Mouse (Mus musculus) liver, postnatal 0 days (tissue): ENCODE results near the gene Gstm2. TPM values are rescaled to one million over a fixed set of nuclear protein-coding genes. Genes with fewer than 3 reads are reported as not detected.

Source experiments
- ATAC-seq: fragments of 200-750 bp; cut with Nextera tagmentation; 2 replicates; pipeline ENCODE4 v1.8.0; 2017; ENCODE audit warnings: mild to moderate bottlenecking, moderate library complexity
- DNase-seq: peaks from one replicate; pipeline ENCODE4 v3.0.0-alpha.2; 2016
- H3K27ac ChIP-seq: fragments of 300-500 bp; sonication (generic); 2 replicates; pipeline ENCODE4 v1.5.1; 2014; ENCODE audit warnings: antibody characterized with exemption, moderate library complexity, mild to moderate bottlenecking, low read depth
- H3K27me3 ChIP-seq: fragments of 300-500 bp; sonication (generic); 2 replicates; pipeline ENCODE4 v1.6.1; 2014; ENCODE audit warnings: low read length, control low read depth, mixed read lengths; ENCODE audit not compliant: insufficient read depth
- H3K36me3 ChIP-seq: fragments of 300-500 bp; sonication (generic); replicated peaks from 2 replicates; pipeline ENCODE4 v1.6.1; 2014; ENCODE audit warnings: mild to moderate bottlenecking, control low read depth, low read length, moderate library complexity, mixed read lengths; ENCODE audit not compliant: insufficient read depth
- H3K4me1 ChIP-seq: fragments of 300-500 bp; sonication (generic); 2 replicates; pipeline ENCODE4 v1.6.1; 2014; ENCODE audit warnings: antibody characterized with exemption, mild to moderate bottlenecking, control low read depth; ENCODE audit not compliant: insufficient read depth
- H3K4me2 ChIP-seq: fragments of 300-500 bp; sonication (generic); 2 replicates; pipeline ENCODE4 v1.6.1; 2014; ENCODE audit warnings: low read depth, mild to moderate bottlenecking, low read length, moderate library complexity, mixed read lengths
- H3K4me3 ChIP-seq: fragments of 300-500 bp; sonication (generic); 2 replicates; pipeline ENCODE4 v1.5.1; 2014; ENCODE audit warnings: low read depth, low read length
- H3K9ac ChIP-seq: fragments of 300-500 bp; sonication (generic); replicated peaks from 2 replicates; pipeline ENCODE4 v1.6.1; 2014; ENCODE audit warnings: mild to moderate bottlenecking, moderate library complexity
- H3K9me3 ChIP-seq: fragments of 300-500 bp; sonication (generic); 2 replicates; pipeline ENCODE4 v1.6.1; 2016; ENCODE audit warnings: mild to moderate bottlenecking, control low read depth, low read length, mixed read lengths
- CTCF ChIP-seq: sonication (generic); IDR thresholded peaks from 2 replicates; pipeline ENCODE4 v1.5.1; 2016; ENCODE audit warnings: antibody characterized with exemption, low read depth
- EP300 ChIP-seq: IDR thresholded peaks from 2 replicates; pipeline ENCODE4 v1.6.1; 2016; ENCODE audit warnings: antibody characterized with exemption, low read depth, mild to moderate bottlenecking
- WGBS: fragments of 180-500 bp; shearing (Covaris S2); extraction: QIAGEN DNeasy Blood & Tissue Kit; methylation state at CpG from one replicate; pipeline ENCODE4 v1.1.7; 2014; ENCODE audit not compliant: insufficient replicate concordance; 5-methylcytosine and 5-hydroxymethylcytosine counted together
- polyA plus RNA-seq: library from polyadenylated mRNA; unstranded; fragments of >200 nt; fragmentation: Nextera tagmentation; extraction: Ambion mirVana; gene quantifications from 2 replicates; pipeline ENCODE4 v1.2.1, GENCODE M21; 2015

Gene Gstm2
- 11.7 TPM in 2 replicates for polyA plus RNA-seq

DNA sequence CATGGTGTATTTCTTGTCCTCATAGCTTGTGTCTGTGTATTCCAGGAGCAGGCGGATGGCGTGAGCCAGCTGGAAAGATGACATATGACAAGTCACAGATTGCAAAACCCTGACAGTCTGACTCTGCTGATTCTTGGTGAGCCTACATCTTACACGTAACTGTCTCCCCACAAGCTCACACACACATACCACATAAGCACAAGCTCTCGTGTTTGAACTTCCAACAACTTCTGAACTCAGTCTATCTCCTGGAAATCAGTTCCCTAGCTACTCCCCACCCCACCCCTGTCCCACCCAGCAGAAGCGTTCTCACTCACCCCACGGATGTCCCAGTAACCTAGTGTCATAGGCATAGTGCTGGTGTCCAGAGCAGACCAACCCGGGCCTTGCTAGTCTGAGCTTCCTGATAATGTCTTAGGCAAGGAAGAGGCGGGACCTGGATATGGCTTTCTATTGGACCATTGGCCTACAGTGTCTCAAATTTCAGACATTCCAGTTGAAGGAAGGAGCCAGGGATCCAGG lies at the start of gene Gstm2:
Gene Gstm2 (minus strand): TSS at position 413 of the 522 bp plus-strand sequence.
- ATAC-seq (peak; percentile 51), DNase-seq (no peak)
- Histone ChIP-seq H3K4me3 (no peak within 1 kb of the TSS), H3K4me1 (peaks cover 4% of the 10 kb centered on the region; the same call in 1 of the 2 replicates), H3K27me3 (no peaks in the 10 kb centered on the region), H3K36me3 (no peaks in the 10 kb centered on the region), H3K9ac (no peak within 1 kb of the TSS), H3K4me2 (no peak within 1 kb of the TSS), H3K27ac (peak within 1 kb of the TSS; percentile 17), H3K9me3 (no peaks in the 10 kb centered on the region)
- WGBS: 53% methylated on average over 8 of the region's 8 CpGs
- TF ChIP-seq CTCF (no peak), EP300 (no peak)

DNA sequence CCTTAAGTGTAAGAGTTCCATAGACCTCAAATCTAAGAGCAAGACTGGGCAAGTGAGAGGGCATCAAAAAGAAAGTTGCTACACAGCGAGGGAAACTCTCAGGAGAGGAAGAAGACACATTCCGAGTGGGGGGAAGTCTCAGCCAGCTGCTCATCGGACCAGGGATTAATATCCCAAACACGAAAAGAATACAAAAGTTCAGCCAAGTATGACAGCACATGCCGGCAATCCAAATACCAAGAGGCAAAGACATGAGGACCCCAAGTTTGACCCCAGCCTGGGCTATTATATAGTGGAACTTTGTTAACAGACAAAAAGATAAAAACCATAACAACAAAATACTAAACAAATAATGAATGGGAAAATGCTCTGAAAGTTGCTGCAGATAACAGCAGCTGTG lies 46.9 kb upstream of the Gstm2 start:
- Histone ChIP-seq H3K4me1 (peaks cover 9% of the 10 kb centered on the region), H3K27me3 (no peaks in the 10 kb centered on the region), H3K36me3 (no peaks in the 10 kb centered on the region), H3K27ac (no peak overlapping the region), H3K9ac (no peak overlapping the region), H3K4me2 (no peak overlapping the region), H3K9me3 (no peaks in the 10 kb centered on the region), H3K4me3 (no peak overlapping the region)
- WGBS: 74% methylated on average over 5 of the region's 5 CpGs
- TF ChIP-seq EP300 (no peak), CTCF (no peak)
- DNase-seq: peak; percentile 10
- no peak for ATAC-seq

- TF ChIP-seq CTCF: no peak
- no peak for TF ChIP-seq EP300
- ATAC-seq (no peak), DNase-seq (no peak)
- H3K4me2 ChIP-seq: no peak overlapping the region
- no peaks in the 10 kb centered on the region for H3K9me3 ChIP-seq
- no peaks in the 10 kb centered on the region for H3K27me3 ChIP-seq
- H3K4me1 ChIP-seq: peaks cover 13% of the 10 kb centered on the region
- no peak overlapping the region for H3K9ac ChIP-seq
- H3K4me3 ChIP-seq: no peak overlapping the region
- no peak overlapping the region for H3K27ac ChIP-seq
- no peaks in the 10 kb centered on the region for H3K36me3 ChIP-seq
These were observed 45.9 kb upstream of the Gstm2 start for GRCm38 (mm10) chr3:108032113-108032512.

DNA sequence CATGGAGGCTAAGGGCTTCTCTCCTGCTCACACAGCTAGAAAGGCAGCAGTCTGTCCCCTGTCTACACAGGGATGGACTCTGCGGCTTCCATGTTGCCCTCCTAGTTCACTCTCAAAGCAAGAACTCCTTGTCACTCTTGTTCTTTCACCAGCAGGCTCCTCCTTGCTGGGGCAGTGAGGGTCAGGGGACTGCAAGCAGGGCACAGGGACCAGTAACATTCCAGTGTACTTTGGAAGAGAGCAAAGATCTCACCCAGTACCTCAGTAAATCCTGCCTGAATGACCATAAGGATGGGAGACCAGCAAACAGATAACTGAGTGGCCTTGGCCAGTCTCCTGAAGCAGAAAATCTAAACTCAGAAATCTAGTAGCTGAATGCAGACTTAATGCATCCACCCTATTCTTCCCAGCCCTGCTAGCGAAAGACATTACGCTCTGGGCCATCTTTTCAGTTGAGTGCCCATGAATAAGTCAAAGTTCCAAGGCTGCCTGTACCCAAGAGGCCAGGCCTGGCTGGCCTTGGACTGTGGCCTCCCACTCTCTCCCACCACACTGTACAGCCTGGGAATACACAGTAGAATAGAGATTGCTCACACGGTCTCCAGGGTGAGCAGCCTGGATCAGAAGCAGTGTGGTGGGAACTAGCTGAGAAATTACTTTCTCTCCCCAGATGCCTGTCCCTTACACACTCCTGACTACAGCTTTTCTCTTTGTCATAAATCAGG lies 42.5 kb upstream of the Gstm2 start:
- TF ChIP-seq CTCF: no peak
- no peak for TF ChIP-seq EP300
- Histone ChIP-seq H3K4me1 (peaks cover 32% of the 10 kb centered on the region), H3K36me3 (no peaks in the 10 kb centered on the region), H3K9ac (no peak overlapping the region), H3K9me3 (no peaks in the 10 kb centered on the region), H3K27ac (no peak overlapping the region), H3K4me3 (no peak overlapping the region), H3K27me3 (no peaks in the 10 kb centered on the region), H3K4me2 (no peak overlapping the region)
- ATAC-seq (no peak), DNase-seq (no peak)
- 79% methylated on average over 4 of the region's 4 CpGs for WGBS

DNA sequence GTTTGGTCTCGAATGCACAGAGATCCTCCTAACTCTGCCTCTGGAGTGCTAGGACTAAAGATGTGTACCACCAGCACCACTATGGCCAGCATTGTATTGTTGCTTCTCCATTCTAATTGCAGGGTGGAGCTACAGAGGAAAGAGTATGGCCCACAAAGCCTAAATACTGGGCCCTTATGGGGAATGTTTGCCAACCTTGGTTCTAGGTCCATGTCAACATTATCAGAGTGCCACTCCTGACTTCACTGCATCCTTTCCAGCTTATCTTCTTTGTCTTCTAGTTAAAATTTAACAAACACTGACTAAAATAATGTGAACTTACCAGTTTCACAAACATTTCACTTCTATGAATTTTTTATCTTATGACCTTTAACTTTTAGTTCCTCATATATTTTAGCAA lies 40.3 kb upstream of the Gstm2 start:
- Histone ChIP-seq H3K36me3 (no peaks in the 10 kb centered on the region), H3K9me3 (no peaks in the 10 kb centered on the region), H3K27me3 (no peaks in the 10 kb centered on the region), H3K9ac (no peak overlapping the region), H3K4me2 (no peak overlapping the region), H3K4me1 (peaks cover 43% of the 10 kb centered on the region), H3K27ac (no peak overlapping the region; the same call in 1 of the 2 replicates), H3K4me3 (no peak overlapping the region)
- peak; percentile 25; the same call in 1 of the 2 replicates for ATAC-seq
- DNase-seq: no peak
- WGBS: 61% methylated on average over 1 of the region's 1 CpGs
- TF ChIP-seq CTCF: no peak
- no peak for TF ChIP-seq EP300

GRCm38 (mm10) chr3:108026049-108026448 lies 39.8 kb upstream of the Gstm2 start:
- WGBS: 41% methylated on average over 5 of the region's 5 CpGs
- DNase-seq: no peak
- Histone ChIP-seq H3K4me3 (no peak overlapping the region), H3K36me3 (no peaks in the 10 kb centered on the region), H3K27ac (no peak overlapping the region; the same call in 1 of the 2 replicates), H3K4me2 (no peak overlapping the region), H3K27me3 (no peaks in the 10 kb centered on the region), H3K9ac (no peak overlapping the region), H3K4me1 (peaks cover 43% of the 10 kb centered on the region), H3K9me3 (no peaks in the 10 kb centered on the region)
- TF ChIP-seq EP300 (no peak), CTCF (no peak)
- ATAC-seq: no peak

DNA sequence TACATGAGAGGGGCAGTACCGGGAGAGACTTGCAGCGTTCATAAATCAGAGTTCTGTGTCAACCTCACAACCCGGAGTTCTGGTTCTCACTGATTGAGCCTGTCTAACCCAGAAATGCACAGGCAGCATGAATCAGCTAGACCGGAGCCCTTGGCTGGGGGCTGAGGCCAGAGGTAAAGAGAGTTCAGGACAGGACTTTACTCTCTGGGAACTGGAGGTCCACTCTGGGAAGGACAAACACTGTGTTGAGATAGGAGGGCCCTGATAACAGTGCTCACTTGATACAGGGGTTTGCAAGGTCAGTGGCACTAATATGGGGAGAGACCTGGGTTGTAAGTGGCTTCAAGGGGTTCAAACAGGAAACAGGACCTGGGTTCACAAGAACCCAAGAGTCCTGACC lies 39.1 kb upstream of the Gstm2 start:
- H3K4me2 ChIP-seq: no peak overlapping the region
- H3K36me3 ChIP-seq: no peaks in the 10 kb centered on the region
- DNase-seq: no peak
- TF ChIP-seq CTCF (no peak), EP300 (no peak)
- H3K4me3 ChIP-seq: no peak overlapping the region
- peak; percentile 56 for ATAC-seq
- no peaks in the 10 kb centered on the region for H3K27me3 ChIP-seq
- peaks cover 43% of the 10 kb centered on the region for H3K4me1 ChIP-seq
- no peaks in the 10 kb centered on the region for H3K9me3 ChIP-seq
- WGBS: 44% methylated on average over 4 of the region's 4 CpGs
- no peak overlapping the region for H3K9ac ChIP-seq
- H3K27ac ChIP-seq: peak overlapping the region; percentile 51
